Mouse (Mus musculus) forelimb bud, embryonic 11.5 days (tissue): ENCODE data around the gene Scel.

Experiments used
- DNase-seq: peaks from one replicate; pipeline ENCODE4 v3.0.0-alpha.2; 2012; ENCODE audit warnings: low read depth, low spot score

The Scel gene

GRCm38 (mm10) chr14:103651106-103651505 is 138.0 kb downstream of the Scel start:
- no peak for DNase-seq

GRCm38 (mm10) chr14:103651562-103651961 is 138.4 kb downstream of the Scel start:
- DNase-seq = no peak

- no peak for DNase-seq
These were observed 139.4 kb downstream of the Scel start for GRCm38 (mm10) chr14:103652524-103652923.

GRCm38 (mm10) chr14:103653800-103654199 is 140.7 kb downstream of the Scel start:
- DNase-seq = no peak

- no peak for DNase-seq
These were observed 142.3 kb downstream of the Scel start for GRCm38 (mm10) chr14:103655448-103655847.

GRCm38 (mm10) chr14:103657876-103658275 is 144.7 kb downstream of the Scel start:
- DNase-seq = no peak
